ENCODE assay signal across 17 mouse cellular contexts in the genomic region with DNA sequence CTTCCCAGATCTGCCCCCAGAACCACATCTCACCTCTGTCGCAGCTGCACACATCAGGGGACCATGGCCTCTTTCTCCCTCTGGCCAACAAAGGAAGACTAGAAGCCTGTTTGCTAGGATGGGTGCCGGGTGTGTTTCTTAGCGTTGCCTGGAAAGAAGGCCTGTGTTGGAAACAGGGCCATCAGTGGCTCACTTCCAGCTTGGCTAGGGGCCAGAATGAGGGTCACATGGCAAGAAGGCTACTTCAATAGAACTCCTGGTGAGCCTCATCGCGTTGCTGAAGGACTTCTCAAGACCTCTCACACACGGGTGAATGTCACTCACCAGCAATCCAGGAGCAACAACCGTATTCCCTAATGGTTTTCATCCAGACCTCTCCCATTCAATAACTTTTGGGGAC.
DNase-seq lines count a peak whose midpoint lies in the region; ATAC-seq lines count a peak whose summit lies in the region.
"Had no signal": no experiment of that assay in that cellular context is flagged by ENCODE, and none has a peak within 500 bp of the region (broad histone marks: within the 10 kb centered on the region; RNA-seq: fewer than 3 reads in every experiment).

No protein-coding gene starts in this region.

- no peak overlapping the region for H3K27ac ChIP-seq in forebrain, embryonic 14.5 days (ENCODE audit: low read depth, low read length)
- no peak overlapping the region for H3K27ac ChIP-seq in forebrain, embryonic 16.5 days (ENCODE audit: low read length)
- H3K27ac ChIP-seq: embryonic facial prominence, embryonic 10.5 days; heart, adult 2 months; hindbrain, embryonic 15.5 days had no signal

- no peak for ATAC-seq in forebrain, embryonic 14.5 days
- no peak for ATAC-seq in forebrain, embryonic 16.5 days

- H3K9me3 ChIP-seq in forebrain, embryonic 14.5 days (replicated peaks; ENCODE audit: control insufficient read depth, low read length), result no peaks in the 10 kb centered on the region
- H3K9me3 ChIP-seq in forebrain, embryonic 16.5 days (ENCODE audit: control insufficient read depth, low read length), result no peaks in the 10 kb centered on the region
- H3K9me3 ChIP-seq: embryonic facial prominence, embryonic 10.5 days; G1E; hindbrain, embryonic 15.5 days had no signal

- DNase-seq in forebrain, embryonic 14.5 days (ENCODE audit: low spot score), result peak; percentile 43
- DNase-seq in left cerebral cortex, postnatal 14 days (ENCODE audit: low spot score in 2 of 2), result peak; percentile 37 to 49
- no peak for DNase-seq in left cerebral cortex, adult 11 months (ENCODE audit: low spot score)
- peak; percentile 46 for DNase-seq in right cerebral cortex, postnatal 14 days
- no peak for DNase-seq in right cerebral cortex, postnatal 36 days (ENCODE audit: low spot score in 2 of 2)
- DNase-seq in kidney, postnatal 4 days, result no peak
- DNase-seq: adrenal gland, adult 8-10 months; gastrocnemius, postnatal 10 days; heart, adult 2 months; kidney, adult 18-20 months; liver had no signal

- WGBS in forebrain, embryonic 14.5 days, result 59% methylated on average over 7 of the region's 7 CpGs
- 35% methylated on average over 7 of the region's 7 CpGs for WGBS in forebrain, embryonic 16.5 days

- H3K4me2 ChIP-seq in forebrain, embryonic 14.5 days (ENCODE audit: low read length), result no peak overlapping the region
- no peak overlapping the region for H3K4me2 ChIP-seq in forebrain, embryonic 16.5 days (ENCODE audit: low read length)
- H3K4me2 ChIP-seq: hindbrain, embryonic 15.5 days had no signal

- peaks cover 10% of the 10 kb centered on the region; the same call in 1 of the 2 replicates for H3K4me1 ChIP-seq in forebrain, embryonic 14.5 days (ENCODE audit: control insufficient read depth, insufficient read depth, low read length)
- peaks cover 3% of the 10 kb centered on the region; the same call in 1 of the 2 replicates for H3K4me1 ChIP-seq in forebrain, embryonic 16.5 days (replicated peaks; ENCODE audit: control insufficient read depth, insufficient read depth, low read length)
- H3K4me1 ChIP-seq: megakaryocyte, embryonic 14.5 days had no signal

- intact Hi-C loops in left cerebral cortex, postnatal 14 days (cut with DNase I), result no loop called here

- H3K27me3 ChIP-seq in forebrain, embryonic 14.5 days (replicated peaks; ENCODE audit: control insufficient read depth, insufficient read depth, low read length), result peaks cover 19% of the 10 kb centered on the region
- H3K27me3 ChIP-seq in forebrain, embryonic 16.5 days (replicated peaks; ENCODE audit: control insufficient read depth, insufficient read depth, low read length), result peaks cover 28% of the 10 kb centered on the region

- no peaks in the 10 kb centered on the region for H3K36me3 ChIP-seq in forebrain, embryonic 14.5 days (ENCODE audit: control insufficient read depth, insufficient read depth, low read length)
- H3K36me3 ChIP-seq in forebrain, embryonic 16.5 days (ENCODE audit: control insufficient read depth, insufficient read depth), result no peaks in the 10 kb centered on the region
- H3K36me3 ChIP-seq: embryonic facial prominence, embryonic 10.5 days; G1E; hindbrain, embryonic 15.5 days had no signal

- no peak overlapping the region for H3K9ac ChIP-seq in forebrain, embryonic 14.5 days (ENCODE audit: low read length)
- H3K9ac ChIP-seq in forebrain, embryonic 16.5 days (replicated peaks; ENCODE audit: low read depth, low read length), result no peak overlapping the region
- H3K9ac ChIP-seq: hindbrain, embryonic 15.5 days had no signal

- H3K4me3 ChIP-seq in forebrain, embryonic 14.5 days (ENCODE audit: low read depth, low read length), result no peak overlapping the region
- H3K4me3 ChIP-seq in forebrain, embryonic 16.5 days (replicated peaks; ENCODE audit: low read length), result no peak overlapping the region
- H3K4me3 ChIP-seq: embryonic facial prominence, embryonic 10.5 days; erythroblast, embryonic 14.5 days; heart, adult 2 months; hindbrain, embryonic 15.5 days; megakaryocyte, embryonic 14.5 days had no signal

Comparison
In these comparisons a context has a peak if more than half of its experiments do, and no peak if none do; other contexts are left out.
1. DNase-seq: peak in forebrain, embryonic 14.5 days (single experiment), left cerebral cortex, postnatal 14 days (2 of 2) and right cerebral cortex, postnatal 14 days (single experiment); none in left cerebral cortex, adult 11 months (single experiment), right cerebral cortex, postnatal 36 days (0 of 2) and kidney, postnatal 4 days (0 of 2).